Mouse (Mus musculus): ENCODE measurements around the gene Gm28044. TPM values are rescaled to one million over a fixed set of nuclear protein-coding genes. Genes with fewer than 3 reads are reported as not detected.
"Not testable (repeated sequence)": the region's sequence is repeated elsewhere in the genome, so short reads cannot be mapped to it uniquely, and the experiment has no call there.

The Gm28044 gene
- polyA plus RNA-seq (2015; fragmentation: Nextera tagmentation; extraction: Ambion mirVana), result not detected in 2 replicates

DNA sequence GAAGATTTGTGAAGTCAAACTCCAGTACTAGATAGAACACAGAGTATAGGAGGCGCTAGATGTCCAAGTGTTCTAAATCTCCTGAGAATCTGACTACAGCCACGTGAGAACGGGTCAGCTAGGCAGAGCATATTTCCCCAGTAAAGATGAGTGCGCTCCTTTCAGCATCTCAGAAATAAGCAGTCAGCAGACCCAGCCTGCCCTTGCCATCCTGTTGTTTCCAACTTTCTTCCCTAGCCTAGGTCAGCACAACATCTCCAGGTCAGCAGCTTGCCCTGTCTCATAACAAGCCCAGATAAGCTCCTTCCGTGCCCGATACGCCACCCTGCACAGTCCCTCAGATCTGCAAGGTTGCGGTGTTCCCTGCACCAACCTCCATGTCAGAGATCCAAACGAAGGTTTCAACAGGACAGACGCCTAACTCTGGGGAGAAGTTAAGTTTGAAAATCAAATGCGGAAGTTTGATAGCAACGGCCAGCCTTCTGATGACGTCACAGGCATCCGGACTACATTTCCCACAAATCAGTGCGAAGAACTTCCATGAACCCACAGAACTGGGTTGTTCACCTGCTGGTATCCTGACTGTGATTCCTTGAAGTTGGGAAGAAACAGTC lies at the start of gene Gm28044, which contains the start of gene Zfp953:
TSS of gene Gm28044 (minus strand) at position 406 of the 614 bp plus-strand sequence.
TSS of gene Zfp953 (minus strand) at position 475 of the 614 bp plus-strand sequence.
- peak; percentile 93 for ATAC-seq (ENCODE audit: low FRiP score, low TSS enrichment)
- under 1% methylated on average over 15 of the region's 15 CpGs for WGBS
- peak within 1 kb of the TSS; percentile 65 for H3K4me2 ChIP-seq (replicated peaks; ENCODE audit: low read depth, low read length)

DNA sequence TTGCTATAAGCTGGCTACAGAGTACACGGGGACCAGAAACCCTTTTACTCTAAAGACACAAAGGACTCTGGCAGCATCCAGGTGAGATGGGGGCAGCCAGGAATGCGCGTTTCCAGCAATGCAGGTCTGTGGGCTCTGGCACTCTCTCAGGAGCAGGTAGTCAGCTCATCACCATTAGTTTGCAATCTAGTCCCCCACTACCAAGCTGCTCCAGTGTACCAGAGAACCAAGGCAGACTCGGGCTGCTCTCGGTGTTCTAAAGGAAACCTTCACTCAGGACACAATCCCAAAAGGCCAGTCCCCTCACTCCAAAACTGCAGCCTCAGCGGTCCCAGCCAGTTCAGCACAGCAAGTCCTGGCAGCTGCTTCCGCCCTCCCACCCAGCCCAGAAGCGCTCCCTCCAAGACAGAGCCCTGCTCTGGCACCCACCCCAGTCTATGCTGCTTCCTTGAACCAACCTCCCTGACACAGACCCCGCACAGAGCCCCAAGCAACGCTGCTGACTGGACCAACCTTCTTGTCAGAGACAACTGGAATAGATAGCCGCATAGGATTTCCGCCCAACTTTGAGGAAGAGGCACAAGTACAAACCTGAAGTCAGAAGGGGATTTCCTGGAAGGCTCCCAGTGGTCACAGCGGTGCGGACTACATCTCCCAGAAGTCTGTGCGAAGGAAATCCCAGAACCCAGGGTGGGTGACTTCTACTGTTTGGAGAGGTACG lies 39.0 kb upstream of the Gm28044 start, which contains the start of gene Zfp429:
TSS of gene Zfp429 (minus strand) at position 637 of the 721 bp plus-strand sequence.
- H3K27ac ChIP-seq (ENCODE audit: low read length); H3K4me1 ChIP-seq (ENCODE audit: insufficient read depth, low read length); H3K36me3 ChIP-seq (ENCODE audit: insufficient read depth, low read length); H3K27me3 ChIP-seq (ENCODE audit: insufficient read depth, low read length); H3K9me3 ChIP-seq (ENCODE audit: low read length): not testable (repeated sequence)
- ATAC-seq (ENCODE audit: low FRiP score, low TSS enrichment), result peak; percentile 99
- H3K4me3 ChIP-seq (ENCODE audit: low read length), result peak within 1 kb of the TSS; percentile 71
- peak within 1 kb of the TSS; percentile 76 for H3K9ac ChIP-seq (replicated peaks; ENCODE audit: low read length)
- H3K4me2 ChIP-seq (replicated peaks; ENCODE audit: low read depth, low read length), result peak within 1 kb of the TSS; percentile 53
- 2% methylated on average over 14 of the region's 16 CpGs for WGBS

More for the DNA sequence above, at the start of gene Gm28044, which contains the start of gene Zfp953:
- H3K36me3 ChIP-seq (ENCODE audit: insufficient read depth, low read length), result no peaks in the 10 kb centered on the region
- H3K27ac ChIP-seq (ENCODE audit: low read length), result peak within 1 kb of the TSS; percentile 66; the same call in 1 of the 2 replicates
- H3K4me1 ChIP-seq (ENCODE audit: insufficient read depth, low read length), result peaks cover 3% of the 10 kb centered on the region; the same call in 1 of the 2 replicates
- peak within 1 kb of the TSS; percentile 79 for H3K9ac ChIP-seq (replicated peaks; ENCODE audit: low read length)
- H3K27me3 ChIP-seq (ENCODE audit: insufficient read depth, low read length), result no peaks in the 10 kb centered on the region
- no peaks in the 10 kb centered on the region for H3K9me3 ChIP-seq (ENCODE audit: low read length)
- peak within 1 kb of the TSS; percentile 83 for H3K4me3 ChIP-seq (ENCODE audit: low read length)

DNA sequence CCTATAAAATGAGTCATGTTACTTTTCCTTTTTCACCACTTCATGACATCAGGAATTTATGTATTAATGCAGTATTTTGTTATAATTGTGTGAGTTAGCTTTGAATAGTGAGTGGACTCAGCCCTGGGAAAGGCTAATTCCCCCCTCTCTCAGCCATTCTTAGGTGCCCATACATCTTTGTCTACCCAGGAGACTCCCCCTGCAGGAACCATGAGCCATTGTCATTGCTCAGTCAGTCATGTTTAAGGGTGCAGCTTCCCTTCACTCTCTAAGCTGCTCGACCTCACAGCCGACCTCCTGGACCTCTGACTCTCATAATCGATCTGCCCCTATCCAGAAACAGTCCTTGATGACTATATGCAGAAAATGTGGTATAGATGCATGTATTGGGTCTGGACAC lies 15.9 kb upstream of the Gm28044 start:
- WGBS, result 81% methylated on average over 3 of the region's 3 CpGs
- not testable (repeated sequence) for H3K4me3 ChIP-seq (ENCODE audit: low read length); H3K4me1 ChIP-seq (ENCODE audit: insufficient read depth, low read length); H3K9ac ChIP-seq (replicated peaks; ENCODE audit: low read length); H3K36me3 ChIP-seq (ENCODE audit: insufficient read depth, low read length); H3K27me3 ChIP-seq (ENCODE audit: insufficient read depth, low read length); H3K9me3 ChIP-seq (ENCODE audit: low read length); H3K27ac ChIP-seq (ENCODE audit: low read length); H3K4me2 ChIP-seq (replicated peaks; ENCODE audit: low read depth, low read length); ATAC-seq (ENCODE audit: low FRiP score, low TSS enrichment)

DNA sequence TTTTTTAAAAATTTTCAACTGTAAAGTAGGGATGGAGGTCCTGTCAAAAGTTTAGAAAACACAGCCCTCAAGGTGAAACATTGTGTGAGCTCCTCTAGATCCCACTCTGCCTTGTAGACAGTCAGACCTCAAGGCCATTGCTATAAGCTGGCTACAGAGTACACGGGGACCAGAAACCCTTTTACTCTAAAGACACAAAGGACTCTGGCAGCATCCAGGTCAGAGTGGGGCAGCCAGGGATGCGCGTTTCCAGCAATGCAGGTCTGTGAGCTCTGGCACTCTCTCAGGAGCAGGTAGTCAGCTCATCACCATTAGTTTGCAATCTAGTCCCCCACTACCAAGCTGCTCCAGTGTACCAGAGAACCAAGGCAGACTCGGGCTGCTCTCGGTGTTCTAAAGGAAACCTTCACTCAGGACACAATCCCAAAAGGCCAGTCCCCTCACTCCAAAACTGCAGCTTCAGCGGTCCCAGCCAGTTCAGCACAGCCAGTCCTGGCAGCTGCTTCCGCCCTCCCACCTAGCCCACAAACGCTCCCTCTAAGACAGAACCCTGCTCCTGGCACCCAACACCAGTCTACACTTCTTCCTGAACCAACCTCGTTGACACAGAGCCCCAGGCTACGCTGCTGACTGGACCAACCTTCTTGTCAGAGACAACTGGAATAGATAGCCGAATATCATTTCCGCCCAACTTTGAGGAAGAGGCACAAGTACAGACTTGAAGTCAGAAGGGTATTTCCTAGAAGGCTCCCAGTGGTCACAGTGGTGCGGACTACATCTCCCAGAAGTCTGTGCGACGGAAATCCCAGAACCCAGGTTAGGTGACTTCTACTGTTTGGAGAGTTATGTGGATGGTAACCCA lies 14.9 kb upstream of the Gm28044 start, which contains the start of the genes Gm28041 and Zfp456:
TSS of gene Gm28041 (minus strand) at position 684 of the 862 bp plus-strand sequence.
TSS of gene Zfp456 (minus strand) at position 761 of the 862 bp plus-strand sequence.
- not testable (repeated sequence) for H3K4me1 ChIP-seq (ENCODE audit: insufficient read depth, low read length); H3K27ac ChIP-seq (ENCODE audit: low read length); H3K36me3 ChIP-seq (ENCODE audit: insufficient read depth, low read length); H3K9me3 ChIP-seq (ENCODE audit: low read length); H3K27me3 ChIP-seq (ENCODE audit: insufficient read depth, low read length)
- WGBS, result 10% methylated on average over 13 of the region's 15 CpGs
- Histone ChIP-seq H3K4me2 (replicated peaks; ENCODE audit: low read depth, low read length) (peak within 1 kb of the TSS; percentile 52), H3K4me3 (ENCODE audit: low read length) (peak within 1 kb of the TSS; percentile 52), H3K9ac (replicated peaks; ENCODE audit: low read length) (peak within 1 kb of the TSS; percentile 58)
- peak; percentile 98 for ATAC-seq (ENCODE audit: low FRiP score, low TSS enrichment)

DNA sequence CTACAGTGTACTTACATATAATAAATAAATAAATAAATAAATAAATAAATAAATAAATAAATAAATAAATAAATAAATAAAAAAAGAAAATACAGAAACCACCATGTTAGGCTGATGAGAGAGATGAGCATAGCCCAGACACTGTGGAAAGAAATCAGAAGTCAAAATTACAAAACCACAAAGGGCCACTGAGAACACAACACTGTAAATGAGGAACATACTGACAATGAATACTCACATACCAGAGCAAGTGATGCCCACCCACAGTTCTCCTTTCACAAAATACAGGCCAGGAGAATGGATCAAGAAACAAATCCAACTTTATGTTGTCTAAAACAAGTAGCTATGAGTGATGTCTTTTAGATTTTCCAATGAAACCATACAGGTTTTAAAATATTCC lies 8.5 kb downstream of the Gm28044 start:
- H3K4me3 ChIP-seq (ENCODE audit: low read length), result no peak overlapping the region
- no peak for ATAC-seq (ENCODE audit: low FRiP score, low TSS enrichment)
- H3K9ac ChIP-seq (replicated peaks; ENCODE audit: low read length), result no peak overlapping the region
- no peak overlapping the region for H3K4me2 ChIP-seq (replicated peaks; ENCODE audit: low read depth, low read length)
- H3K27ac ChIP-seq (ENCODE audit: low read length), result no peak overlapping the region
- H3K4me1 ChIP-seq (ENCODE audit: insufficient read depth, low read length), result no peaks in the 10 kb centered on the region
- no peaks in the 10 kb centered on the region for H3K27me3 ChIP-seq (ENCODE audit: insufficient read depth, low read length)
- no peaks in the 10 kb centered on the region for H3K36me3 ChIP-seq (ENCODE audit: insufficient read depth, low read length)
- H3K9me3 ChIP-seq (ENCODE audit: low read length), result no peaks in the 10 kb centered on the region

DNA sequence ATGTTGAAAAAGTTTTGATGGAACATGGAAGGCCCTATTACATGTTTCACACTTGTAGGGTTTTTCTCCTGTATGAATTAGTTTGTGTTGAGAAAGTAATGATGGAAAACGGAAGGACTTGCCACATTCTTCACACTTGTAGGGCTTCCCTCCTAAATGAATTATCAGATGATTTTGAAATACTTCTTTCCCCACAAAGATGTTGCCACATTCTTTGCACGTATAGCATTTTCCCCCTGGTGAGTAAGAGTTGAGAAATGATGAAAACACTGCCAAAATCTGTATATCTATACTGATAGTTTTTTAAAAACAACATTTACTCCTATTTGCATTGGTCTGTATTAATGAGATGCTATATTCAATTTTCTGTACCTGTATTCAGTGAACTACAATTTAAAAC lies 16.9 kb downstream of the Gm28044 start:
- Histone ChIP-seq H3K4me3 (ENCODE audit: low read length) (no peak overlapping the region), H3K4me2 (replicated peaks; ENCODE audit: low read depth, low read length) (no peak overlapping the region), H3K9ac (replicated peaks; ENCODE audit: low read length) (no peak overlapping the region), H3K36me3 (ENCODE audit: insufficient read depth, low read length) (peaks cover 16% of the 10 kb centered on the region; the same call in 1 of the 2 replicates), H3K9me3 (ENCODE audit: low read length) (no peaks in the 10 kb centered on the region), H3K27me3 (ENCODE audit: insufficient read depth, low read length) (no peaks in the 10 kb centered on the region), H3K27ac (ENCODE audit: low read length) (no peak overlapping the region), H3K4me1 (ENCODE audit: insufficient read depth, low read length) (no peaks in the 10 kb centered on the region)
- no peak for ATAC-seq (ENCODE audit: low FRiP score, low TSS enrichment)
- 90% methylated on average over 2 of the region's 2 CpGs for WGBS

DNA sequence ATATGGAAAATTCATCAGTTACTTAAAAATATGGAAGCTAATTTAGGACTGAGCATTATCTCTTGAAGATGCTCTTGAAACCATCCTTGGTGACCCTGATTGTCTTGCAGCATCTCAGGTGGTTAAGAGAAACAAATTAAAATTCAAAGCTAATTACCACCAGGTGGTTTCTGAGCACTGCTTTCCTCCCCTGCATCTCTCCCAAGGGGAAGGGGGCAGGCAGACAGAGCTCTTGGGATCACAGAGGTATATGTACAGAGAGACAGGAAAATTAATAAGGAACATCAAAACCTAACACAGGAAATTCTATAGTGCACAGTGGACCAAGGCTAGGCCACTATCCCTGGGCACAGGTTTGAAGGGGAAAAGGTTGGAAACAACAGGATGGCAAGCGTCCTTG lies 27.5 kb downstream of the Gm28044 start:
- Histone ChIP-seq H3K36me3 (ENCODE audit: insufficient read depth, low read length) (no peaks in the 10 kb centered on the region), H3K27me3 (ENCODE audit: insufficient read depth, low read length) (no peaks in the 10 kb centered on the region), H3K9ac (replicated peaks; ENCODE audit: low read length) (peak overlapping the region; percentile 71), H3K4me1 (ENCODE audit: insufficient read depth, low read length) (peaks cover 3% of the 10 kb centered on the region), H3K4me3 (ENCODE audit: low read length) (peak overlapping the region; percentile 68), H3K9me3 (ENCODE audit: low read length) (no peaks in the 10 kb centered on the region), H3K27ac (ENCODE audit: low read length) (peak overlapping the region; percentile 51; the same call in 1 of the 2 replicates), H3K4me2 (replicated peaks; ENCODE audit: low read depth, low read length) (peak overlapping the region; percentile 77)
- peak; percentile 32; the same call in 1 of the 2 replicates for ATAC-seq (ENCODE audit: low FRiP score, low TSS enrichment)
- WGBS, result 60% methylated on average over 1 of the region's 1 CpGs

DNA sequence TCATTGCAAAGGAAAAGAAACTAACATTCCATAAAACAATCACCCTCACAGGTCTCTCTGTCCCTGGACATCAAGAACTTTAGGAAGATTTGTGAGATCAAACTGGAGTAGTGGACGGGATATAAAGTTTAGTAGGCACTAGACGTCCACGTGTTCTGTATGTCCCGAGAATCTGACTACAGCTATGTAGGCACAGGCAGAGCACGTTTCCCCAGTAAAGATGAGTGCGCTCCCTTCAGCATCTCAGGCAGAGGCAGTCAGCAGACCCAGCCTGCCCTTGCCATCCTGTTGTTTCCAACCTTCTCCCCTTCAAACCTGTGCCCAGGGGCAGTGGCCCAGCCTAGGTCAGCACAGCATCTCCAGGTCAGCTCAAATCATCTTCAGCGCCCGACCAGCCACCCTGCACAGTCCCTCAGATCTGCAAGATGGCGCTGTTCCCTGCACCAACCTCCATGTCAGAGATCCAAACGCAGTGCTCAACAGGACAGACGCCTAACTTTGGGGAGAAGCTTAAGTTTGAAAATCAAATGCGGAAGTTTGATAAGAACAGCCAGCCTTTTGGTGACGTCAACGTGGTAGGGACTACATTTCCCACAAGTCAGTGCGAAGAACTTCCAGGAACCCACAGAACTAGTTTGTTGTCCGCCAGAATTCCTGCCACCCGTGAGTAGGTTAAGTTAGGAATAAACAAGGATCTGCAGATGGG lies 28.2 kb downstream of the Gm28044 start, which contains the start of gene Zfp595:
TSS of gene Zfp595 (minus strand) at position 552 of the 706 bp plus-strand sequence.
- peak; percentile 95 for ATAC-seq (ENCODE audit: low FRiP score, low TSS enrichment)
- WGBS, result 11% methylated on average over 17 of the region's 17 CpGs
- peak within 1 kb of the TSS; percentile 51 for H3K27ac ChIP-seq (ENCODE audit: low read length)

DNA sequence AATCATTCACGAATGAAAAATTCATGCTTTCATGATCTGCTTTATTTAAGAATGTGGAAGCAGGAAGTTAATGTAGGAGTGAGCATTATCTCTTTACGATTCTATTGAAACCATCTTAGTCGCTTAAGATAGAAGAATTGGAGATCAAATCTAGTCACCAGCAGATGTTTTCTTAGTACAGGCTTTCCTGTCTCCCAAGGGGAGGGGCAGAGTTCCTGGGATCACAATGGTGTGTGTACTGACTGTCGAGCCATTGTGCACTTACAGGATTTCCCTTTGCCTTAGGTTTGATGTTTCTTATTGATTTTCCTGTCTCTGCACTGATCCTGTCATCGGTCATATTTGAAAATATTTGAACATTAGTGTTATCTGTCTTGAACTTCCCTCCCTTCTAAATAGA lies 53.6 kb downstream of the Gm28044 start:
- Histone ChIP-seq H3K36me3 (ENCODE audit: insufficient read depth, low read length) (no peaks in the 10 kb centered on the region), H3K27ac (ENCODE audit: low read length) (no peak overlapping the region), H3K4me1 (ENCODE audit: insufficient read depth, low read length) (no peaks in the 10 kb centered on the region; the same call in 1 of the 2 replicates), H3K27me3 (ENCODE audit: insufficient read depth, low read length) (no peaks in the 10 kb centered on the region), H3K9ac (replicated peaks; ENCODE audit: low read length) (peak overlapping the region; percentile 82), H3K4me3 (ENCODE audit: low read length) (peak overlapping the region; percentile 72), H3K4me2 (replicated peaks; ENCODE audit: low read depth, low read length) (peak overlapping the region; percentile 86), H3K9me3 (ENCODE audit: low read length) (no peaks in the 10 kb centered on the region; the same call in 1 of the 2 replicates)
- ATAC-seq (ENCODE audit: low FRiP score, low TSS enrichment), result peak; percentile 69; the same call in 1 of the 2 replicates
- 26% methylated on average over 5 of the region's 5 CpGs for WGBS

More for the DNA sequence above, 28.2 kb downstream of the Gm28044 start, which contains the start of gene Zfp595:
- H3K4me2 ChIP-seq (replicated peaks; ENCODE audit: low read depth, low read length), result peak within 1 kb of the TSS; percentile 77
- no peaks in the 10 kb centered on the region for H3K36me3 ChIP-seq (ENCODE audit: insufficient read depth, low read length)
- no peaks in the 10 kb centered on the region for H3K27me3 ChIP-seq (ENCODE audit: insufficient read depth, low read length)
- peaks cover 3% of the 10 kb centered on the region for H3K4me1 ChIP-seq (ENCODE audit: insufficient read depth, low read length)
- H3K9me3 ChIP-seq (ENCODE audit: low read length), result no peaks in the 10 kb centered on the region
- peak within 1 kb of the TSS; percentile 68 for H3K4me3 ChIP-seq (ENCODE audit: low read length)
- peak within 1 kb of the TSS; percentile 71 for H3K9ac ChIP-seq (replicated peaks; ENCODE audit: low read length)
